8 mouse cellular contexts compared by ENCODE assay signal in genomic region chr15:30427342-30427741, GRCm38 (mm10).
DNase-seq lines count a peak whose midpoint lies in the region; ATAC-seq lines count a peak whose summit lies in the region.

No protein-coding gene starts in this region.

- H3K9me3 ChIP-seq in hindbrain, embryonic 11.5 days (ENCODE audit: control insufficient read depth, low read length) = no peaks in the 10 kb centered on the region
- no peaks in the 10 kb centered on the region for H3K9me3 ChIP-seq in hindbrain, embryonic 12.5 days (replicated peaks)
- H3K9me3 ChIP-seq in forebrain, embryonic 15.5 days = no peaks in the 10 kb centered on the region

- H3K27ac ChIP-seq in hindbrain, embryonic 11.5 days (ENCODE audit: low read depth, low read length) = no peak overlapping the region
- no peak overlapping the region for H3K27ac ChIP-seq in hindbrain, embryonic 12.5 days
- H3K27ac ChIP-seq in forebrain, embryonic 15.5 days (replicated peaks) = no peak overlapping the region

- H3K4me1 ChIP-seq in hindbrain, embryonic 11.5 days (replicated peaks; ENCODE audit: control insufficient read depth, insufficient read depth, low read length) = no peaks in the 10 kb centered on the region
- H3K4me1 ChIP-seq in hindbrain, embryonic 12.5 days = no peaks in the 10 kb centered on the region
- H3K4me1 ChIP-seq in forebrain, embryonic 15.5 days = no peaks in the 10 kb centered on the region

- no peaks in the 10 kb centered on the region for H3K27me3 ChIP-seq in hindbrain, embryonic 11.5 days (ENCODE audit: control insufficient read depth, insufficient read depth, low read length)
- H3K27me3 ChIP-seq in hindbrain, embryonic 12.5 days = no peaks in the 10 kb centered on the region
- no peaks in the 10 kb centered on the region for H3K27me3 ChIP-seq in forebrain, embryonic 15.5 days

- H3K4me3 ChIP-seq in hindbrain, embryonic 11.5 days (ENCODE audit: low read depth, low read length) = no peak overlapping the region
- H3K4me3 ChIP-seq in hindbrain, embryonic 12.5 days = no peak overlapping the region
- H3K4me3 ChIP-seq in forebrain, embryonic 15.5 days = no peak overlapping the region

- WGBS in hindbrain, embryonic 11.5 days = 18% methylated on average over 2 of the region's 2 CpGs
- 17% methylated on average over 2 of the region's 2 CpGs for WGBS in hindbrain, embryonic 12.5 days
- WGBS in forebrain, embryonic 15.5 days = 8% methylated on average over 2 of the region's 2 CpGs

- no peak overlapping the region for H3K9ac ChIP-seq in hindbrain, embryonic 11.5 days (ENCODE audit: low read depth, low read length)
- H3K9ac ChIP-seq in hindbrain, embryonic 12.5 days = no peak overlapping the region
- H3K9ac ChIP-seq in forebrain, embryonic 15.5 days (replicated peaks) = no peak overlapping the region

- no peaks in the 10 kb centered on the region for H3K36me3 ChIP-seq in hindbrain, embryonic 11.5 days (ENCODE audit: control insufficient read depth, insufficient read depth, low read length)
- no peaks in the 10 kb centered on the region for H3K36me3 ChIP-seq in hindbrain, embryonic 12.5 days
- H3K36me3 ChIP-seq in forebrain, embryonic 15.5 days = no peaks in the 10 kb centered on the region

- no peak overlapping the region for H3K4me2 ChIP-seq in hindbrain, embryonic 11.5 days (replicated peaks; ENCODE audit: low read depth, low read length)
- no peak overlapping the region for H3K4me2 ChIP-seq in hindbrain, embryonic 12.5 days (replicated peaks)
- no peak overlapping the region for H3K4me2 ChIP-seq in forebrain, embryonic 15.5 days (replicated peaks)

- 0 out of 2 replicates have a peak, but pooled peaks have one; percentile 51 for ATAC-seq in hindbrain, embryonic 11.5 days (ENCODE audit: low FRiP score)
- ATAC-seq in hindbrain, embryonic 12.5 days (ENCODE audit: low FRiP score) = no peak
- ATAC-seq in forebrain, embryonic 15.5 days (replicated peaks) = peak; percentile 67
- peak; percentile 74 for ATAC-seq in megakaryocyte progenitor cell, adult 5-6 weeks (replicated peaks; ENCODE audit: poor library complexity)

- peak; percentile 70 for DNase-seq in hindbrain, embryonic 11.5 days (ENCODE audit: low spot score)
- DNase-seq in 416B (ENCODE audit: low read depth) (peak; percentile 41), NIH3T3 (ENCODE audit: low read depth) (peak; percentile 51)
- no peak for DNase-seq in testis, postnatal 10 days (ENCODE audit: low spot score)
- DNase-seq in spleen, postnatal 4 days (ENCODE audit: low spot score in 2 of 2) = no peak

Comparison
In these comparisons a context has a peak if more than half of its experiments do, and no peak if none do; other contexts are left out.
1. DNase-seq: peak in hindbrain, embryonic 11.5 days (single experiment), 416B (single experiment) and NIH3T3 (single experiment); none in testis, postnatal 10 days (single experiment) and spleen, postnatal 4 days (0 of 2).